8 mouse cellular contexts compared by ENCODE assay signal in the genomic region with DNA sequence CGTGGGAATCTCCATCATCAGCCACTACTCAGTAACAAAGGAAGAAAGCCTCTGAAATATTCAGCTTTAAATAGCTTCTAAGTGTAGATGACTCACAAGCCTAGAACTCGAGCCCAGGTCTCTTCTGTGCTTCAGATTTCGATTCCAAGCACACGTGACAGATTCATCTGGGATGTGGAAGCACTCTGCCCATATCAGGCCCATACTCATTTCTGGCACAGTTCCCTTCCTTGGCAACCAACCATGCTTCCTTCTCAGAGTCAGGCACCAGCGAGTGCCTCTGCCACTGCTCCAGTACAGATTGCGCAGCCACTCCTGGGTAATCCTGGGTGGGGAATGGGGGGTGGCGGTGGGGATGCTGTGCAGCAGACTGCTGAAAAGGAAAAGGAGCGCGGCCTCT. TPM values are rescaled to one million over a fixed set of nuclear protein-coding genes. Genes with fewer than 3 reads are reported as not detected.
DNase-seq lines count a peak whose midpoint lies in the region; ATAC-seq and TF ChIP-seq lines count a peak whose summit lies in the region.

No protein-coding gene starts in this region.

- H3K27ac ChIP-seq in limb, embryonic 14.5 days (replicated peaks; ENCODE audit: low read depth, low read length) = no peak overlapping the region
- no peak overlapping the region for H3K27ac ChIP-seq in limb, embryonic 10.5 days
- H3K27ac ChIP-seq in stomach, postnatal 0 days (replicated peaks) = peak overlapping the region; percentile 14; the same call in 1 of the 2 replicates

- TF ChIP-seq EP300 in stomach, postnatal 0 days (optimal IDR thresholded peaks at IDR 0.05) = no peak

- 52% methylated on average over 9 of the region's 9 CpGs for WGBS in limb, embryonic 14.5 days
- 77% methylated on average over 9 of the region's 9 CpGs for WGBS in limb, embryonic 10.5 days
- 35% methylated on average over 9 of the region's 9 CpGs for WGBS in stomach, postnatal 0 days

- no peaks in the 10 kb centered on the region for H3K9me3 ChIP-seq in limb, embryonic 14.5 days (ENCODE audit: control insufficient read depth, low read length)
- H3K9me3 ChIP-seq in limb, embryonic 10.5 days (replicated peaks) = no peaks in the 10 kb centered on the region; the same call in 1 of the 2 replicates
- no peaks in the 10 kb centered on the region for H3K9me3 ChIP-seq in stomach, postnatal 0 days (ENCODE audit: control insufficient read depth, low read length)

- no peak overlapping the region for H3K4me2 ChIP-seq in limb, embryonic 14.5 days (replicated peaks; ENCODE audit: low read depth, low read length, severe bottlenecking)
- H3K4me2 ChIP-seq in stomach, postnatal 0 days (replicated peaks; ENCODE audit: low read depth) = no peak overlapping the region

- TF ChIP-seq POLR2A in limb, embryonic 14.5 days (IDR thresholded peaks at IDR 0.05; ENCODE audit: borderline replicate concordance, extremely low read depth, insufficient read depth, insufficient read length) = no peak

- no peaks in the 10 kb centered on the region for H3K27me3 ChIP-seq in limb, embryonic 14.5 days (ENCODE audit: control insufficient read depth, insufficient read depth, low read length)
- no peaks in the 10 kb centered on the region for H3K27me3 ChIP-seq in limb, embryonic 10.5 days (ENCODE audit: low read depth, poor library complexity, severe bottlenecking)
- H3K27me3 ChIP-seq in stomach, postnatal 0 days (ENCODE audit: control insufficient read depth, insufficient read depth, low read length) = no peaks in the 10 kb centered on the region

- no peaks in the 10 kb centered on the region for H3K36me3 ChIP-seq in limb, embryonic 14.5 days (ENCODE audit: control insufficient read depth, insufficient read depth, low read length)
- H3K36me3 ChIP-seq in limb, embryonic 10.5 days = no peaks in the 10 kb centered on the region
- H3K36me3 ChIP-seq in stomach, postnatal 0 days (ENCODE audit: control insufficient read depth, insufficient read depth, low read length) = no peaks in the 10 kb centered on the region

- H3K9ac ChIP-seq in limb, embryonic 14.5 days (ENCODE audit: low read depth, low read length, severe bottlenecking) = no peak overlapping the region
- H3K9ac ChIP-seq in stomach, postnatal 0 days (ENCODE audit: low read length) = no peak overlapping the region

- H3K4me3 ChIP-seq in limb, embryonic 14.5 days (replicated peaks; ENCODE audit: low read length) = no peak overlapping the region
- H3K4me3 ChIP-seq in limb, embryonic 10.5 days = no peak overlapping the region
- H3K4me3 ChIP-seq in stomach, postnatal 0 days (ENCODE audit: low read depth, low read length) = no peak overlapping the region

- peaks cover 8% of the 10 kb centered on the region for H3K4me1 ChIP-seq in limb, embryonic 14.5 days (ENCODE audit: control insufficient read depth, insufficient read depth, low read length)
- H3K4me1 ChIP-seq in limb, embryonic 10.5 days = peaks cover 9% of the 10 kb centered on the region
- no peaks in the 10 kb centered on the region for H3K4me1 ChIP-seq in stomach, postnatal 0 days (replicated peaks; ENCODE audit: control insufficient read depth, insufficient read depth)

- no peak for TF ChIP-seq CTCF in stomach, postnatal 0 days (IDR thresholded peaks at IDR 0.05; ENCODE audit: low read depth)

- DNase-seq in limb, embryonic 14.5 days (ENCODE audit: low spot score) = peak; percentile 41
- no peak for DNase-seq in limb, embryonic 10.5 days (ENCODE audit: low spot score)
- peak; percentile 90 to 93 for DNase-seq in cerebellum, postnatal 10 days
- DNase-seq in heart, adult 18-20 months = peak; percentile 88 to 89
- peak; percentile 82 for DNase-seq in layer of hippocampus, adult 11-12 months (ENCODE audit: low spot score)
- peak; percentile 73 for DNase-seq in lung, postnatal 10 days
- peak; percentile 35 for DNase-seq in stomach, postnatal 0 days (ENCODE audit: low spot score)

- no peak for ATAC-seq in limb, embryonic 14.5 days (ENCODE audit: low FRiP score, low read depth)
- peak; percentile 72; the same call in 1 of the 2 replicates for ATAC-seq in stomach, postnatal 0 days (ENCODE audit: low FRiP score, low TSS enrichment)
- no peak for ATAC-seq in megakaryocyte progenitor cell, adult 5-6 weeks (replicated peaks; ENCODE audit: poor library complexity)

RNA-seq across cellular contexts. Expression of a gene that starts 46.5 kb away (rescaled TPM):
- 2.8 and 3.0 TPM in 2 replicates for polyA plus RNA-seq in limb, embryonic 14.5 days (2012; rRNA removed)
- polyA plus RNA-seq in limb, embryonic 14.5 days (2014; fragmentation: Nextera tagmentation; extraction: Ambion mirVana) = 2.9 and 4.0 TPM in 2 replicates
- polyA plus RNA-seq in limb, embryonic 10.5 days (2016; fragmentation: Nextera tagmentation; extraction: Ambion mirVana) = 0.50 and 1.3 TPM in 2 replicates
- total RNA-seq in heart, adult 18-20 months (2021) = 1 to 10 TPM; 3.6 to 4.0 TPM
- 1.4 TPM in 2 replicates for polyA plus RNA-seq in stomach, postnatal 0 days (2015; fragmentation: Nextera tagmentation; extraction: Ambion mirVana)
- 2.1 and 4.4 TPM in 2 replicates for total RNA-seq in megakaryocyte progenitor cell, adult 5-6 weeks (2015)
- total RNA-seq in megakaryocyte progenitor cell, adult 5-6 weeks (2017) = 3.8 and 5.6 TPM in 2 replicates
